Mouse (Mus musculus) ZHBTc4 (cell line): ENCODE measurements at regions not wholly inside any gene's neighbourhood (a gene's known extent, or its start where the extent isn't known, plus 50 kb on each side); places are given as distances from the start of the nearest gene placed in this dataset.

Experiments
- DNase-seq: peaks from one replicate; pipeline ENCODE4 v3.0.0-alpha.2; 2011; ENCODE audit warnings: low read depth, low spot score

GRCm38 (mm10) chr5:119213692-119214357 lies 456.6 kb upstream of the Tbx3 start:
- DNase-seq = no peak

GRCm38 (mm10) chr5:119214937-119215336 lies 455.5 kb upstream of the Tbx3 start:
- peak; percentile 80 for DNase-seq

DNA sequence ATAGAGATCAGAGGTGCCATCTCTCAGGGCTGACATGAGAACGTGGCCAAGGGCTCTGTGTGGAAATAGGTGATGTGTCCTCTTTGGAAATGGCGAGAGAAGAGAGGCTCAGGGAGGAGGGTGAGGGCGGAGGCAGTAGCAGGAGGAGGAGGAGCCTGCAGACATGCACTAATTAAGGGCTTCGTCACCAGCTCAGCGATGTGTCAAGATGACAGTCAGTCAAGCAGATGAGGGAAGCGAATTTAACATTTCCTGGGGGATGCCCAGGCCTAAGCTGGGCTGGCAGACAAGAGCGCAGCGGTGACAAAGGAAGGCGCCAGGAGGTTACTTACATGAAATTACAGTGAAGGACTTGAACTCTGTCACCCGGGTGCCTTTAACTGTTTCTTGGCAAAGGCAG lies 455.1 kb upstream of the Tbx3 start:
- DNase-seq = no peak

DNA sequence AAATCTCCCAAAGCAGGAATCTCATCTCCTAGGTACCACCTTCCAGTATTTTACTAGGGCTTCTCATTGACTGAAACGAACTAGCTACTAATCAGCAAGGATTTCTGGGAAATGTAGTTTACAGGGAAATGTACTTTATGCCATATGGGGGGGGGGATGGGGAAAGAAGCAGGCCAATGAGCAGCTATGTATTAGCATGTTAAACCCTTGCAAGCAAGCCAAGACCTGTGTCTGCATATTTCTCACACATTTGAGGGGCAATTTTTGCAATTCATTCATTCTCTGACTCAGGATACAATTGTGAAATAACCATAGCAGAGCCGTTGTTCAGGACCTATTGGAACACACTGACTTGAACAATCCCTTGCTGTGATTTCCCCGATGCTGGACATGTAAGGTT lies 454.3 kb upstream of the Tbx3 start:
- no peak for DNase-seq

GRCm38 (mm10) chr5:119217077-119217476 lies 453.4 kb upstream of the Tbx3 start:
- DNase-seq = no peak

DNA sequence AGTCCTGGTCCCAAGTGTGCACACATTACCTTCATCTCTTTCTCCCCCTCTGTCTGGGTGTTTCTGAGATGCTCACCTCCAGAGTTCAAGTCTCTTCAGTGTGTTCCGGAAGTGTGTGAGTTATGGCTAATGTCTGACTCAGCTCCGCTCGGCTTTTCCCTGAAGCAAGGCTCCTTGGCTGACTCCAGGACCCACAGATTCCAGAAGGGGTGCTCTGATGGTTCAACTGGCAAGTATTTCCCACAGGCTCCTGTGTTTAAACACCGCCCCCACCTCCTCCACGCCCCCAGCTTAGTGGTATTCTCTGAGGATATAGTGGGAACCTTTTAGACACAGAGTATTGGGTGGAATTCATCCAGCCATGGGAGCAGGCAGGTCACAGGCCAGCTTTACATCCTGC lies 441.8 kb upstream of the Tbx3 start:
- DNase-seq = no peak

DNA sequence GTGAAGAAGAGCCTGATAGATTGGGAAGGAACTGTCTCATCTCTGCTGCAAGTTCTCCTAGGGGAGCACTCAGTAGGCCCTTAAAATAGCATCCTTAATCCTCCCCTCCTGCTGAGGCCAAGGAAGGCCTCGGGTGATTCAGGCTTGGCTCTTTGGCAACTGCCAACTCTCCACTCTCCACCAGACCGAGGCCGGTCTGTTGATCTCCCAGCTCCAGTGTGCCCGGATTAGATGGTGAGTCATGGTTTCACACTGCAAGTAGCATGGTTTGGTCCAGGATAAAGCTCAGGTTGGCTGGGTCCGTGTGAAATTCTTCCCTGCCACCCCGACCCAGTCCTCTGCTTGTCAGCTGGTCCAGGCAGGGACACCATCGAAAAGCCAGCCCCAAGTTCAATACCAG lies 437.5 kb upstream of the Tbx3 start:
- DNase-seq = no peak

- no peak for DNase-seq
These were observed 434.6 kb upstream of the Tbx3 start for GRCm38 (mm10) chr5:119235884-119236283.

DNA sequence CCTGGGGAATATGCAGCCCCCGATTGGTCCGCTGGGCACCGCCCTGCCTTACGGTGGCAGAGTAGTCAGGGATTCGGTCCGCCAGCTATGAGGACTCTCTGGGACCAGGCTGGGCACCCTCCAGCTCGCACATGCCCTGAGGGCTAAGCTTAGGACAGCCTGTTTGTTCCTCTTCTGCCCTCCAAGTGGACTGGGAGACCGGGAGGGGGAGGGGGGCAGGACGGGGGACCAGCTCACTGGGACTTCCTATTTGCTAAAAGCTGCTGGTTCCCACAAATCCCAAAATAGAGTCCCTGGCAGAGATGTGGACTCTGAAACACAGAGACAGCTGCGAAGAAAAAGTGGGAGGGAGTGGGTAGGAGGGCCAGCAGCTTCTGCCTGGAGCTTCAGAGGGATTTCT lies 423.6 kb upstream of the Tbx3 start:
- no peak for DNase-seq

DNA sequence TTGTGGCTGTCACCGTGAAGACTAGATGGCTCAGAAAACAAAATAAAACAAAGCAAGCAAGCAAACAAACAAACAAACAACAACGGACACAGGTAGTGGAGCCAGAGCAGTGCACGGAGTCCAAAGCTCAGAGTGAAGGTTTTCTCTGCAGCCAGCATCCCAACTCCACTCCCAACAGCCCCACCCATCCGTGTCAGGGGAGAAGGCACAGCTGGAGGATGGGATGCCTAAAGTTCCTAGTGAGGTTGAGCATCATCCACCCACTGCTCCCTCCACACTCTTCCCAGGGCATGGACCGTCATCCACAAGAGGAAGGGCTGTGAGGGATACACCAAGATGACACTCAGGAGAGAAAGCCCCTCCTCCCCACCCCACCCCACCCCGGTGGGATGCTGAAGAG lies 421.8 kb upstream of the Tbx3 start:
- no peak for DNase-seq

GRCm38 (mm10) chr5:119249124-119249718 lies 421.2 kb upstream of the Tbx3 start:
- DNase-seq = no peak

DNA sequence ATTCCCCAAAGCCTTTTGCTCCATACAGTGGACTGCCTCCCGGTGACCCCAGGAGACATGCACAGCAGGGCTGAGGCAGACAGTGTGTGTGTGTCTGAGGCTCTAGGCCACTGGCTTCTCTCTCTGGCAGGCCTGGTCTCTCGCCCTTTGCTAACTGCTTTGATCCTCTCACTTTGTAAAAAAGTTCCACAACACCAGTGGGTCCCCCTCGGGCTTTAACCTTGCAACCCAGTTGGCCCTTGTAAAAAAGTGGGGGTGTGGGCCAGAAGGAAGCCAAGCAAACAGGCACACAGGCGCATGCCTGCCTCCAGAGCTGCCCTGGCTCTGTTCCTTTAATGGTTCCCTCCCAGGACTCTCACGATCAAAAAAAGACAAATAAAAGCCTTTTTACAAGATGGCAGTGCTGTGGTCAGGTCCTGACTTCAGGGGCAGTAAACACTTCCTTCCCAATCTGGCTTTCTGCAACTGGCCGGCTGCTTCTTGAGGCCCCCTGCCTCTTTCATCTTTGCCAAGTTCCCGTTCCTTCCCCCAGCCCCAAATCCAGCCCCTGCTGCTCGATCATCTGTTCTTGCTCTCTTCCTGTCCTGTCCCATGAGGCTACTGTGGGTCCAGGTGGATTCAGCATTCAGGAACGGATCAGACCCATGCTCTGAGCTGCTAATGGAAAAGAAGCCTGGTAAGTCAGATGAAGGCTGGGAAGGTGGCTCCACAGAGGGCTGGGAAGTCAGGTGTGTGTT lies 419.0 kb upstream of the Tbx3 start:
- DNase-seq = no peak

GRCm38 (mm10) chr5:119257374-119258120 lies 412.9 kb upstream of the Tbx3 start:
- DNase-seq = no peak

- DNase-seq = peak; percentile 17
These were observed 411.6 kb upstream of the Tbx3 start for GRCm38 (mm10) chr5:119258831-119259230.

GRCm38 (mm10) chr5:119265149-119265890 lies 405.1 kb upstream of the Tbx3 start:
- no peak for DNase-seq

DNA sequence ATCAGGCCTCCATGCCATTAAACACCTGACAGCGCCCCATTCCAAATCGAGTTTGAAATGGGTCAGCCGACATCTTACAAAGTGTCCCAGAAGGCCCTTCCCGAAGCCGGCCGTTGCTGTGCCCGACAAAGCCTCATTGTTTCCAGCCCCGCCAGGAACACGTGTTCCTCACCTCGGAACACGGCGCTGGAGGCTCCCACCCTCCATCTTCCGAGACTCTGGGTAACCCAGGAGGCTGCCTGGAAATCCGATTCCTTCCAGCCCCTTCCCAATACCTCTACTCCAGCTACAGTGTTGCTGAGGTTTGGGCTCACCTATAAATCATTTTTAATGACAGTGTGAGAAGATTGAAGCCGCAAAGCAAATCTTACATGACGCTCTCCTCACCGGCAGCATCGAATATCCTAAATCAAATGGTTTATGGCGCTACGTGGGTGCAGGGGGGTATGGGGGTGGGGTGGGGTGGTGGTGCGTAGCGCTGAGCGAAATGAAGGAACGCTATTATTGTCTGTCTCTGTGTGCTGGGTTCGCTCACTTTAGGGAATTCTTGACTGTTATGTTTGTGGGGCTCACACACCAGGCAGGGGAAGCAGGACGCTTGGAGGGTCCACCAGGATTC lies 399.1 kb upstream of the Tbx3 start:
- no peak for DNase-seq

GRCm38 (mm10) chr5:119273203-119273602 lies 397.3 kb upstream of the Tbx3 start:
- DNase-seq = no peak

DNA sequence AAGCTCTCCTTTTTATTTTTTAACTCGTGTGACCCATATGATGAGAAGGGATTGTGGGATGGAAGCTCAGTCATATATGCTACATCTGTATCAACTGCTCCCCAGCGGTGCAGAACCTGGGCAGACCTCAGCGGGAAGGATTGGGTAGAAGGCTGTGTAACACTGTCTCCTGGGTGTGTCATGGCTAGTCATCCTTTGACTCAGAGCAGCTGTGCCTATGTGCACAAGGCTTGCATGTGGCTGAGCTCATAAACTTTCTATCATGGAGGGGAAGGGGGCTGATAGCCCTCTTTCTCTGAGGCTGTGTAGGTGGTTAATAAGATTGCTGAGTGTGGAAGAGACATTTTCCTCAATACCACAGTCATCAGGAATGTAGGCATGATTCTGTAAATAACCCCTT lies 396.9 kb upstream of the Tbx3 start:
- no peak for DNase-seq

- no peak for DNase-seq
These were observed 395.5 kb upstream of the Tbx3 start for GRCm38 (mm10) chr5:119274817-119275494.

- no peak for DNase-seq
These were observed 390.3 kb upstream of the Tbx3 start for GRCm38 (mm10) chr5:119280146-119280545.

GRCm38 (mm10) chr5:119289808-119290207 lies 380.7 kb upstream of the Tbx3 start:
- DNase-seq = no peak
